Mouse (Mus musculus): ENCODE results near the gene F10. TPM values are rescaled to one million over a fixed set of nuclear protein-coding genes. Genes with fewer than 3 reads are reported as not detected.
A peak's percentile ranks its signal among the peaks of the same experiment; 100 is the strongest.
"Not testable (repeated sequence)": the region's sequence is repeated elsewhere in the genome, so short reads cannot be mapped to it uniquely, and the experiment has no call there.

Gene F10
- polyA plus RNA-seq, 1 experiment from 2014 or later: 133 TPM

GRCm38 (mm10) chr8:13060441-13061150 is 23.5 kb downstream of the F10 start, which contains the start of gene Proz:
TSS of gene Proz (plus strand) at chr8:13060914.
- Histone ChIP-seq H3K9ac (no peak within 1 kb of the TSS; the same call in 1 of the 2 replicates), H3K27ac (replicated peaks) (peak within 1 kb of the TSS; percentile 68), H3K4me3 (replicated peaks) (peak within 1 kb of the TSS; percentile 47), H3K27me3 (no peaks in the 10 kb centered on the region), H3K9me3 (replicated peaks) (no peaks in the 10 kb centered on the region), H3K36me3 (replicated peaks) (peaks cover 10% of the 10 kb centered on the region), H3K4me2 (peak within 1 kb of the TSS; percentile 50), H3K4me1 (replicated peaks) (peaks cover 22% of the 10 kb centered on the region)
- peak; percentile 69 for ATAC-seq (ENCODE audit: insufficient read depth)
- 60% methylated on average over 17 of the region's 17 CpGs for WGBS (ENCODE audit: insufficient replicate concordance)

GRCm38 (mm10) chr8:13063112-13063511 is 26.0 kb downstream of the F10 start:
- no peak for ATAC-seq (ENCODE audit: insufficient read depth)
- H3K27ac ChIP-seq (replicated peaks): no peak overlapping the region
- WGBS (ENCODE audit: insufficient replicate concordance): 55% methylated on average over 16 of the region's 16 CpGs
- no peak overlapping the region for H3K4me2 ChIP-seq
- no peaks in the 10 kb centered on the region for H3K27me3 ChIP-seq
- 0 out of 2 replicates have a peak, but pooled peaks cover 14% of the 10 kb centered on the region for H3K36me3 ChIP-seq (replicated peaks)
- no peak overlapping the region for H3K9ac ChIP-seq
- no peak overlapping the region for H3K4me3 ChIP-seq (replicated peaks)
- peaks cover 15% of the 10 kb centered on the region; the same call in 1 of the 2 replicates for H3K4me1 ChIP-seq (replicated peaks)
- no peaks in the 10 kb centered on the region for H3K9me3 ChIP-seq (replicated peaks)

GRCm38 (mm10) chr8:13073255-13073654 is 36.1 kb downstream of the F10 start:
- Histone ChIP-seq H3K27me3 (no peaks in the 10 kb centered on the region), H3K27ac (replicated peaks) (no peak overlapping the region), H3K9ac (no peak overlapping the region), H3K4me1 (replicated peaks) (peaks cover 12% of the 10 kb centered on the region; the same call in 1 of the 2 replicates), H3K4me2 (no peak overlapping the region), H3K9me3 (replicated peaks) (no peaks in the 10 kb centered on the region), H3K36me3 (replicated peaks) (peaks cover 36% of the 10 kb centered on the region), H3K4me3 (replicated peaks) (no peak overlapping the region)
- 73% methylated on average over 11 of the region's 11 CpGs for WGBS (ENCODE audit: insufficient replicate concordance)
- no peak; the same call in 1 of the 2 replicates for ATAC-seq (ENCODE audit: insufficient read depth)

- WGBS (ENCODE audit: insufficient replicate concordance): 65% methylated on average over 8 of the region's 8 CpGs
- Histone ChIP-seq H3K36me3 (replicated peaks) (peaks cover 54% of the 10 kb centered on the region), H3K27ac (replicated peaks) (peak overlapping the region; percentile 30; the same call in 1 of the 2 replicates)
Measured at GRCm38 (mm10) chr8:13075044-13075443, 37.9 kb downstream of the F10 start.

GRCm38 (mm10) chr8:13075579-13075978 is 38.5 kb downstream of the F10 start:
- peaks cover 60% of the 10 kb centered on the region for H3K36me3 ChIP-seq (replicated peaks)
- 0 out of 2 replicates have a peak, but pooled peaks have one; percentile 10 for ATAC-seq (ENCODE audit: insufficient read depth)
- not testable (repeated sequence) for H3K4me2 ChIP-seq; H3K9me3 ChIP-seq (replicated peaks); H3K27me3 ChIP-seq; H3K4me3 ChIP-seq (replicated peaks); H3K27ac ChIP-seq (replicated peaks); H3K9ac ChIP-seq
- peaks cover 12% of the 10 kb centered on the region; the same call in 1 of the 2 replicates for H3K4me1 ChIP-seq (replicated peaks)
- 78% methylated on average over 1 of the region's 1 CpGs for WGBS (ENCODE audit: insufficient replicate concordance)

More at GRCm38 (mm10) chr8:13075044-13075443, 37.9 kb downstream of the F10 start:
- no peaks in the 10 kb centered on the region for H3K9me3 ChIP-seq (replicated peaks)
- no peak overlapping the region for H3K9ac ChIP-seq
- H3K4me2 ChIP-seq: no peak overlapping the region
- ATAC-seq (ENCODE audit: insufficient read depth): peak; percentile 53
- no peaks in the 10 kb centered on the region for H3K27me3 ChIP-seq
- H3K4me1 ChIP-seq (replicated peaks): peaks cover 12% of the 10 kb centered on the region; the same call in 1 of the 2 replicates
- no peak overlapping the region for H3K4me3 ChIP-seq (replicated peaks)

- 76% methylated on average over 7 of the region's 7 CpGs for WGBS (ENCODE audit: insufficient replicate concordance)
- Histone ChIP-seq H3K27ac (replicated peaks) (no peak overlapping the region), H3K9ac (no peak overlapping the region), H3K4me1 (replicated peaks) (peaks cover 11% of the 10 kb centered on the region; the same call in 1 of the 2 replicates), H3K9me3 (replicated peaks) (no peaks in the 10 kb centered on the region), H3K36me3 (replicated peaks) (peaks cover 78% of the 10 kb centered on the region), H3K4me2 (no peak overlapping the region), H3K4me3 (replicated peaks) (no peak overlapping the region), H3K27me3 (no peaks in the 10 kb centered on the region)
- no peak for ATAC-seq (ENCODE audit: insufficient read depth)
Measured at GRCm38 (mm10) chr8:13077542-13077941, 40.4 kb downstream of the F10 start.

- peaks cover 46% of the 10 kb centered on the region for H3K4me1 ChIP-seq (replicated peaks)
- H3K27ac ChIP-seq (replicated peaks): peak overlapping the region; percentile 96
- no peaks in the 10 kb centered on the region for H3K27me3 ChIP-seq
- WGBS (ENCODE audit: insufficient replicate concordance): under 1% methylated on average over 45 of the region's 45 CpGs
- peak overlapping the region; percentile 96 for H3K4me3 ChIP-seq (replicated peaks)
- peak; percentile 41 for ATAC-seq (ENCODE audit: insufficient read depth)
- H3K4me2 ChIP-seq: peak overlapping the region; percentile 99
- H3K36me3 ChIP-seq (replicated peaks): peaks cover 8% of the 10 kb centered on the region; the same call in 1 of the 2 replicates
- H3K9me3 ChIP-seq (replicated peaks): no peaks in the 10 kb centered on the region
- peak overlapping the region; percentile 88 for H3K9ac ChIP-seq
Measured at GRCm38 (mm10) chr8:13104691-13105086, 67.6 kb downstream of the F10 start.

- H3K36me3 ChIP-seq (replicated peaks): peaks cover 6% of the 10 kb centered on the region; the same call in 1 of the 2 replicates
- WGBS (ENCODE audit: insufficient replicate concordance): under 1% methylated on average over 84 of the region's 87 CpGs
- peak within 1 kb of the TSS; percentile 96 for H3K27ac ChIP-seq (replicated peaks)
- peak within 1 kb of the TSS; percentile 98 for H3K9ac ChIP-seq
- no peaks in the 10 kb centered on the region for H3K27me3 ChIP-seq
- H3K9me3 ChIP-seq (replicated peaks): no peaks in the 10 kb centered on the region
- H3K4me3 ChIP-seq (replicated peaks): peak within 1 kb of the TSS; percentile 96
- peaks cover 51% of the 10 kb centered on the region for H3K4me1 ChIP-seq (replicated peaks)
- H3K4me2 ChIP-seq: peak within 1 kb of the TSS; percentile 99
- peak; percentile 86 for ATAC-seq (ENCODE audit: insufficient read depth)
Measured at GRCm38 (mm10) chr8:13105087-13105881, 68.2 kb downstream of the F10 start, which contains the start of the genes Pcid2 and Cul4a. TSS of gene Pcid2 (minus strand) at chr8:13105459. TSS of gene Cul4a (plus strand) at chr8:13105621.

GRCm38 (mm10) chr8:13105908-13106551 is 68.9 kb downstream of the F10 start:
- Histone ChIP-seq H3K27ac (replicated peaks) (peak overlapping the region; percentile 96), H3K9ac (peak overlapping the region; percentile 98), H3K4me1 (replicated peaks) (peaks cover 57% of the 10 kb centered on the region), H3K9me3 (replicated peaks) (no peaks in the 10 kb centered on the region), H3K4me2 (peak overlapping the region; percentile 99), H3K27me3 (no peaks in the 10 kb centered on the region), H3K36me3 (replicated peaks) (peaks cover 6% of the 10 kb centered on the region), H3K4me3 (replicated peaks) (peak overlapping the region; percentile 96)
- under 1% methylated on average over 62 of the region's 63 CpGs for WGBS (ENCODE audit: insufficient replicate concordance)
- peak; percentile 43 for ATAC-seq (ENCODE audit: insufficient read depth)

Measured in liver, embryonic 15.5 days (tissue).